Mouse (Mus musculus): ENCODE results near the gene Eng.

GRCm38 (mm10) chr2:32680961-32681650, 34.7 kb downstream of the Eng start:
- TF ChIP-seq CTCF (IDR thresholded peaks at IDR 0.05; ENCODE audit: insufficient read depth, low read length) = no peak
- TF ChIP-seq POLR2A (IDR thresholded peaks at IDR 0.05; ENCODE audit: borderline replicate concordance, extremely low read depth, low read depth, low read length) = no peak
